Mouse (Mus musculus) T-helper 1 cell (primary cell): Measurements from ENCODE around the gene Ctdsp1.

Source experiments
- in situ Hi-C: fragments of 300-600 bp; cut with MboI, MseI; formaldehyde crosslinking; loops from one replicate; pipeline ENCODE4 v1.15.1; 2025; ENCODE audit warnings: high pct_unique_total_duplicates

The Ctdsp1 gene

GRCm38 (mm10) chr1:74396456-74397222 lies 5.3 kb downstream of the Ctdsp1 start:
- in situ Hi-C loops: loop anchor here (5.0 to 10.0 kb wide), 2 partner anchors 51 to 728 kb away; partner anchors contain the start of gene Nhej1

DNA sequence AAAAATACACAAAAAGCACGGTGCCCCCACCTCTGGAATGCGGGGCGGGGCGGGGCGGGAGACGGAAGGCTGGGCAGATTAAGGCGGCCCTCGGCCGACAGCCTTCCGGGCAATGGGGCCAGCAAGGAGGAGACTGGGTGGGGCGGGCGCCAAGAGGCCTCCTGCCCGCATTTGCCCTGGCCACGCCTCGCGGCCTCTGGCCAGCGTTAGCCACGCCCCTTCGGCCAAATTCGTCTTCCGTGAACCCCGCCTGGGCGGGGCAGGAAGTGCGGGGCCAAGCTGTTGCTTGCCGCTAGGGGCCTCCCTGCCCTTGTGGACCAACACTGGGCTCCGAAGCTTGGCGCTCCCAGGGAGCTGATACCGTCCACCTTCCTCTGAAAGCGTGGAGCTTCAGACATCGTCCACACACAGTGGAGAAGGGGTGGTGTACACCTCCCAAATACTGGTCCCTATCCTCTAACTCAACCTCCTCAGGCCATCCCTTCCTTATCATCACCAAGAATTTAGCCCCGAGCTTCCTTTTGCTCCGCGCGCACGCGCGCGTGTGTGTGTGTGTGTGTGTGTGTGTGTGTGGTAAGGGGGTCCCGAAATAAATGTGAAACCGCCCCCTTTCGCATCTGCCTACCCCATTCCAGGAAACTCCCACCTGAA lies 6.1 kb downstream of the Ctdsp1 start:
- in situ Hi-C loops: loop anchor here (5.0 to 10.0 kb wide), 2 partner anchors 50 to 727 kb away; partner anchors contain the start of gene Nhej1

DNA sequence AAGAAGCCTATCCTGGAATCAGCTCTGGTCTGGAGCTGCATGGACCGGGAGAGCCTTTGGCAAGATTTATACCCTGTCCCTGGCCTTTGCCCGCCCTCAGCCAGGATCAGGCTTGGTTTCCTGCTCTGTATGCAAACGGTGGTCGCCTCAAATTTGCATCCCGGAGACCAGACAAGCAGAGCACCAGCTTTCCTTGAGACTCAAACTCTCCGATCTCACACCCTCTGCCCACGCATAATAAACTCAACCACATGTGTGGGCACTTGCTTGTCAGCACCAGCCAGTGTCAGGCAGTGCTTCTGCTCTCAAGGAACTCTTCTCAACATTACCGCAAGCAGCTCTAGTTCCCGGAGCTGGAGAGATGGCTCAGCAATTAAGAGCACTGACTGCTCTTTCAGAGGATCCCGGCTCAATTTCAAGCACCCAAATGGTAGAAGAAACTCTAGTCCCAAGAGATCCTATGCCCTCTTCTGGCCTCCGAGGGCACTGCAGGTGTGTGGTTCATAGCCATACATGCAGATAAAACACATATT lies 6.7 kb downstream of the Ctdsp1 start:
- in situ Hi-C loops: loop anchor here (5.0 to 10.0 kb wide), 2 partner anchors 49 to 727 kb away; partner anchors contain the start of gene Nhej1

DNA sequence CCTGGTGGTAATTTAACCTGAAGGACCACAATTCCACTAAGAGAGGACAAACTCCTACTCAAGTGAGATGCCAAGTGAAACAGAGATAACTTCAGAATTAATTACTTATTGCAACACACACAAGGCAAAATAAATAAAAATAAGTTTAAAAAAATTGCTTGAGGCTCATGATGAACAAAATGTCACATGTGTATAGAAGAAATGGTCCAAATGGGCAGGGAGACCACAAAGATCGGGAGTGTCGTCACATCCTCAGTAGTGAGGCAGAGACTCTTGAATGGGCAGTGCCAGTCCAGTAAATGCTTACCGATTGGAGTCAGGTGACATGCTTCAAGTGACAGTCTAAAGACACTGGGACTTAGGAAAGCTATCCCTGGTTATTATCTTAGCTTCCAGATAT lies 9.2 kb downstream of the Ctdsp1 start:
- in situ Hi-C loops: no loop called here

- in situ Hi-C loops: no loop called here
Measured at GRCm38 (mm10) chr1:74401015-74401702, 9.8 kb downstream of the Ctdsp1 start.

GRCm38 (mm10) chr1:74404206-74404605 lies 12.9 kb downstream of the Ctdsp1 start:
- in situ Hi-C loops: no loop called here

GRCm38 (mm10) chr1:74408589-74409504 lies 17.5 kb downstream of the Ctdsp1 start, which contains the start of gene Vil1:
Gene Vil1 (plus strand): TSS chr1:74409376.
- in situ Hi-C loops: no loop called here

DNA sequence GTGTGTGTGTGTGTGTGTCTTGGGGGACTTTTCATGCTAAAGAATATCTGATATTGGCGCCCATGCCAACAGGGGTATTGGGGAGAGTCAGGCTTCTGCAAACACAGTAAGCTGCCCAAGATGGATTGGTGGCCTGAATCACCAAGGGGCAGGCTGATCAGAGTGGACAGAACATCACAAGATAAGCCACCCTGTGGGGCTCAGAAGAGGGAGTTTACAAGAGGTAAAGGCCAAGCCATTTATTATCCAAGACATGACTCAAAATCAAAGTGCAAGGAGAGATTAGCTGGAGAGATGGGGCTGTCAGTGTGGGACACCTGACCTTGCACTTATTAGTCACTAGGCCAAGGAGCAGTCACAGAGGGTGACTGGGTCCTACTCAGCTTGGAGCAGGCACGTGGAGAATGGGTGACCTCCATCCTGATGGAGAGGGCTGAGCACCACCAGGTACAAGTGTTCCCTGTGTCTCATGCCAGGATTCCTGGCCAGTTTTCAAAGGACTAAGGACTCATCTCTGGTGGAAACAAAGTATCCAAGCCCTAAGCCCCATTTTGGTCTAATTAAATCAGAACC lies 20.5 kb downstream of the Ctdsp1 start:
- in situ Hi-C loops: no loop called here

GRCm38 (mm10) chr1:74412711-74413110 lies 21.4 kb downstream of the Ctdsp1 start:
- in situ Hi-C loops: no loop called here

- in situ Hi-C loops: no loop called here
Measured at GRCm38 (mm10) chr1:74415143-74415542, 23.8 kb downstream of the Ctdsp1 start.

GRCm38 (mm10) chr1:74418747-74419439 lies 27.6 kb downstream of the Ctdsp1 start:
- in situ Hi-C loops: no loop called here

DNA sequence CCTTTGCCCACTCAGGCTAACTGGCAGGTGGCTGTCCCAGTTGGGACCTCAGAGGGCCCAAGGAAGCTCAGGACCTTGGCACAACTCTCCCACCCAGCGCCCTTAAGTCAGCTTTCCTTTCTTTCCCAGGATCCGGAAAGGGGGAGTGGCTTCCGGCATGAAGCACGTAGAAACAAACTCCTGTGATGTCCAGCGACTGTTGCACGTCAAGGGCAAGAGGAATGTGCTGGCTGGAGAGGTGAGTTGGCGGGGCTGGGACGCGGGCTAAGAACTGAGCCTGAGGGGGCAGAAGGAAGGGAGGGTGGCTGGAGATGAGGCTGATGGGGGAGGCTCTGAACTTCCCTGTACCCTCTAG lies 28.1 kb downstream of the Ctdsp1 start:
- in situ Hi-C loops: no loop called here

DNA sequence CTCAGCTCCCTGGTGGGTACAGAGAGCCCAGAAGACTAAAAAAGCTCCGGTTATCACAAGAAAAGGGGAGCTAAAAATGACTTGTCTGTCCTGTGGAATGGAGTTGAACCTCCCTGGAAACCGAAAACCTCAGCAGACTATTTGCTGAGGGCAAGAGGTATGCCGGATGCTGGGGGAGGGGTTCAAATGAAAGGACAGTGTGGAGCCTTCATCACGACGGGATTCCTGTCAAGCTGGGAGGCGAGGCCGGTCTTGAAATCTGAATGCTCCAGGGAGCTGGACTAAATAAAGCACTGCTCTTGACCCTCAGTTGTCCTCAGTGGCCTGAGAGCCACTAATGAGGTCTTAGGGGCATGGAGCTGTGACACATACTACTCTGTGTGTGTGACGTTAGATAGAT lies 31.8 kb downstream of the Ctdsp1 start:
- in situ Hi-C loops: no loop called here

DNA sequence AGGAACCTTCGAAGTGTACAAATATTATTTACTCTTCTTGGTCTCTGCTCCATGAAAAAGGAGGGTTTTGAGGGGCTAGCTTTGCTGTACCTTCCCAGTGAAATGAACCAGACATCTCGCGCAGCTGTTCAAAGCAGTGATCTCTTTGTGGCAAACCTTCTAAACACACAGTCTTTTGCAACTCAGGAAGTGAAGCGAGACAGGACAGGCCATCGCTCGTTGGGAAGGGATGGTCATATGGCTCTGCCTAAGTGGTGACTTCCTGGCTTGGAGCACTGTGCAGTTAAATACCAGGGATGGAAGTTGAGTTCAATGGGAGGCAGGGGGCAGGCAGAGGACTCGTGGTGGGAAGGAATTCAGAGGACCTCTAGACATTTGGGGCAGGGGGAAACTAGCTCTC lies 34.5 kb downstream of the Ctdsp1 start:
- in situ Hi-C loops: no loop called here

DNA sequence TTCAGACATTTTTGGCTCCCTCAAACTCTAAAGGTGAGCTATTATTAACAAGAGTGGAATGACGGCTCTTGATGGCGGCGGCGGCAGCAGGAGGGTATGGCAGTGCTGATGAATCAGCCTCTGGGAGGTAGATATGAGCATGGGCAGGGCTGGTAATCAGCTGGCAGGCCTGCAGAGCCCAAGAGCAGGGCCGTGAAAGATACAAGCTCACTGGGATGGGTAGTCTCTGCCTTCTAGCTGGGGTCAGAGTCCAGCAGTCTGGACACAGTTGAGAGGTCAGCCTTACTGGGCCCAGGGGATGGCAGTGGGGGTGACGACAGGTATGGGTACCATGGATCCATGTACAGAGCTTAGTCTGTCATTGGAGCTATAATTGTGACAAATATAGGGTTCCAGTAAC lies 41.9 kb downstream of the Ctdsp1 start:
- in situ Hi-C loops: no loop called here

GRCm38 (mm10) chr1:74434596-74434995 lies 43.3 kb downstream of the Ctdsp1 start:
- in situ Hi-C loops: no loop called here

DNA sequence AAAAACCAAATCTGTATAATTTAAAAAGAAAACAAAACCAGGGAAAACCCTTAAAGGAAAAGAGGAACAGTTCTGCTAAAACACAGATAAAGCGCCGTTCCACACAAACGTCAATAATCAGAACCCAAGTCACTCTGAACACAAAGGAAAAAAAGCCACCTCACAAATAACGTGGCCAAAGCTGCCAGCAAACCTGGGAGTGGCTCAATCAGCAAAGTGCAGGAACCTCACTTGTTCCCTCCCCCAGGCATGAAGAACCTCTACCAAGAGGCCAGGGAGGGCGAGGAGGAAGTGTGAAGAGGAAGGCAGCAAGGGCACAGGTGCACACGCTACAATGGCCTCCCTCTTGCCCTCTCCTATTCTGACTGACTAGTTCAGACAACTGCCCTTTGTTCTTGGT lies 44.3 kb downstream of the Ctdsp1 start:
- in situ Hi-C loops: no loop called here

DNA sequence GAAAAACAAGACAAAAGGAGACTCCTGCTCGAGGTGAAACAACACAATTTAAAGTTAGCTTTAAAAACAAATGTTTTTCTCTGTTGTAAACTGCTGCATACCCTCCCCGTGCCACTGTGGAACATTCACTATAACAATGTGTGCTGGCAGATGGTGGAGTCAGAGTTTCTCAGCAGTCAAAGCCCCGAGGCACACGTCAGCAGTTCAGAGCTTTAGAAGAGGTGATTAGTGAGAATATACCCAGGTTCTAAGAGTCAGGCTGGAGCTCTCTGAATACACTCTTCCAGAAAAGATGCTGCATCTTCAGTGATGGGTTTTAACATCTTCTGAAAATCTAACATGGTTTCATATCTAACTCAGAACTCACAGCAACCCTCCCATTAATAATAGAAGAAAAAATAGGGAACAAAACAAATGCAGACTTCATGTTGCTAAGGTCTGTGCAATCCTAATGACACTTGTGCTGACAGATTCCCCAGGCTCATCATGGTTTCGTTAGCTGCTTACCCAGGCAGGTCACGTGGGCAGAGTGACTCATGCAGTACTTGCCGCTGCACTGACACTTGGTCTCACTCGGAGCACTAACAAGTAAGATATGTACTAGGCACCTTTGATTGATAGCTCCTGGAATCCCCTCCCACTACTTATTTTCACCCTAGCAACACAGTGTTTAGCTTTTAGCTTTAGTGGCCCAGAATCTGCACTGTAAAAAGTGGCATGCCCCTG lies 46.6 kb downstream of the Ctdsp1 start:
- in situ Hi-C loops: no loop called here

DNA sequence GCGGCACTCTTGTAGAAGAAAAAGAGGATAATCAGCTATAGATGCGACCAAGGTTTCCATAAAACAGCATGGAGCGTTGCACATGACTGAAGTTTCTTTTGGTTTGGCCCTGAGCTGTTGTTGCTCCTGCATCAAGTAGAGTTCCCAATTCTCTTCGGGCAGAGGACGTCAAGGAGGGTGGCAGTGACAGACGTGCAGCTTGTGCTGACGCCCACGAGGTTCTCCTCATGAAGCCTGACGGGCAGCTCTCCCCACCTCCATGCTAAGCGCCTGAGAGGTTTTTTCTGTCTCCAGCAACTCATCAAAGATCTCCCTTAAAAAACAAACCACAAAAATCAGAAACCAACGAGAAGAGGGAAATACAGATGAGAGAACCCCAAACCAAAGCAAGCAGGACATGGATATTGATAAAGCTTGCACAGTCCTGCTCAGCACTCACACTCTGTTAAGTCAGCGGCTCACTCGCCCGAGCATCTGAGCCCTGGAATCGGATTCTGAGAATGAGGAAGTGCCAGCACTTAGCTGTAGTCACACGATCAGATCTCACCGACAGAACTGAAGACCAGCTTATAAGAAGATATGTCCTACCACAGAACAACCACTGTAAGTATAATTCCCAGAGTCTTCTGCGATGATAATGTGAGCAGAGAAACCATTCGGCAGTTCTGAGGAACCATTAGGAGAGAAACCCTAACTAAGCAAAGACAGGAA lies 48.0 kb downstream of the Ctdsp1 start:
- in situ Hi-C loops: no loop called here
